Mouse (Mus musculus) embryo, embryonic 10 days (tissue): ENCODE data around the gene Tmem104.

ENCODE experiments used
- DNase-seq: peaks from one replicate; pipeline ENCODE4 v3.0.0-alpha.2; 2015; ENCODE audit warnings: low spot score

Tmem104 gene

GRCm38 (mm10) chr11:115202316-115202715 lies 15.0 kb downstream of the Tmem104 start:
- peak; percentile 90 for DNase-seq

- DNase-seq = no peak
These were observed 15.5 kb downstream of the Tmem104 start for GRCm38 (mm10) chr11:115202756-115203155.

GRCm38 (mm10) chr11:115208126-115208525 lies 20.8 kb downstream of the Tmem104 start:
- DNase-seq = no peak

- no peak for DNase-seq
These were observed 21.8 kb downstream of the Tmem104 start for GRCm38 (mm10) chr11:115208776-115209732.

- no peak for DNase-seq
These were observed 22.7 kb downstream of the Tmem104 start for GRCm38 (mm10) chr11:115209958-115210357.

- no peak for DNase-seq
These were observed 24.8 kb downstream of the Tmem104 start for GRCm38 (mm10) chr11:115212116-115212515.

GRCm38 (mm10) chr11:115215123-115215522 lies 27.8 kb downstream of the Tmem104 start:
- DNase-seq = no peak

GRCm38 (mm10) chr11:115217439-115218410 lies 30.4 kb downstream of the Tmem104 start:
- DNase-seq = no peak

GRCm38 (mm10) chr11:115219263-115219662 lies 32.0 kb downstream of the Tmem104 start:
- DNase-seq = no peak

GRCm38 (mm10) chr11:115219685-115220084 lies 32.4 kb downstream of the Tmem104 start:
- no peak for DNase-seq

- DNase-seq = no peak
These were observed 34.8 kb downstream of the Tmem104 start for GRCm38 (mm10) chr11:115222077-115222476.

- DNase-seq = no peak
These were observed 35.3 kb downstream of the Tmem104 start for GRCm38 (mm10) chr11:115222570-115222969.

GRCm38 (mm10) chr11:115223451-115223850 lies 36.2 kb downstream of the Tmem104 start:
- no peak for DNase-seq

- DNase-seq = no peak
These were observed 36.6 kb downstream of the Tmem104 start for GRCm38 (mm10) chr11:115223877-115224276.

- DNase-seq = peak; percentile 81
These were observed 37.6 kb downstream of the Tmem104 start for GRCm38 (mm10) chr11:115224889-115225288.

GRCm38 (mm10) chr11:115225301-115225700 lies 38.0 kb downstream of the Tmem104 start:
- no peak for DNase-seq

GRCm38 (mm10) chr11:115226811-115227491 lies 39.7 kb downstream of the Tmem104 start:
- no peak for DNase-seq

- DNase-seq = peak; percentile 69
These were observed 40.4 kb downstream of the Tmem104 start for GRCm38 (mm10) chr11:115227640-115228039.

- DNase-seq = no peak
These were observed 41.1 kb downstream of the Tmem104 start for GRCm38 (mm10) chr11:115228430-115228829.

- DNase-seq = no peak
These were observed 42.0 kb downstream of the Tmem104 start for GRCm38 (mm10) chr11:115229021-115229930.
